Mouse (Mus musculus): ENCODE measurements around the gene Bean1. TPM values are rescaled to one million over a fixed set of nuclear protein-coding genes. Genes with fewer than 3 reads are reported as not detected.

The Bean1 gene
- total RNA-seq, 2 experiments from 2014 or later: not detected

Other genes with a start within 250 kb of the Bean1 start
- gene Cdh5, start 68.8 kb upstream of the Bean1 start, total RNA-seq (2015; ENCODE audit: low replicate concordance): not detected in 2 replicates
- gene Cdh5, start 68.8 kb upstream of the Bean1 start, total RNA-seq (2017; ENCODE audit: low replicate concordance): not detected in 2 replicates
- 7.1 and 13.2 TPM in 2 replicates for gene Tk2, start 78.1 kb downstream of the Bean1 start, total RNA-seq (2015; ENCODE audit: low replicate concordance)
- gene Tk2, start 78.1 kb downstream of the Bean1 start, total RNA-seq (2017; ENCODE audit: low replicate concordance): 3.1 and 7.1 TPM in 2 replicates
- 19.2 and 51.7 TPM in 2 replicates for gene Cklf, start 80.4 kb downstream of the Bean1 start, total RNA-seq (2015; ENCODE audit: low replicate concordance)
- 5.2 and 9.8 TPM in 2 replicates for gene Cklf, start 80.4 kb downstream of the Bean1 start, total RNA-seq (2017; ENCODE audit: low replicate concordance)
- gene Cmtm2a, start 122.7 kb downstream of the Bean1 start, total RNA-seq (2015; ENCODE audit: low replicate concordance): not detected in 2 replicates
- not detected in 2 replicates for gene Cmtm2a, start 122.7 kb downstream of the Bean1 start, total RNA-seq (2017; ENCODE audit: low replicate concordance)
- gene Gm45711, start 139.6 kb downstream of the Bean1 start, total RNA-seq (2015; ENCODE audit: low replicate concordance): not detected in 2 replicates
- gene Gm45711, start 139.6 kb downstream of the Bean1 start, total RNA-seq (2017; ENCODE audit: low replicate concordance): not detected in 2 replicates
- not detected in 2 replicates for gene Cmtm1, start 139.7 kb downstream of the Bean1 start, total RNA-seq (2015; ENCODE audit: low replicate concordance)
- gene Cmtm1, start 139.7 kb downstream of the Bean1 start, total RNA-seq (2017; ENCODE audit: low replicate concordance): not detected in 2 replicates
- not detected in 2 replicates for gene Gm11020, start 151.1 kb downstream of the Bean1 start, total RNA-seq (2015; ENCODE audit: low replicate concordance)
- gene Gm11020, start 151.1 kb downstream of the Bean1 start, total RNA-seq (2017; ENCODE audit: low replicate concordance): not detected in 2 replicates
- gene Cmtm2b, start 151.8 kb downstream of the Bean1 start, total RNA-seq (2015; ENCODE audit: low replicate concordance): not detected in 2 replicates
- not detected in 2 replicates for gene Cmtm2b, start 151.8 kb downstream of the Bean1 start, total RNA-seq (2017; ENCODE audit: low replicate concordance)
- 8.6 and 14.0 TPM in 2 replicates for gene Cmtm3, start 169.0 kb downstream of the Bean1 start, total RNA-seq (2015; ENCODE audit: low replicate concordance)
- gene Cmtm3, start 169.0 kb downstream of the Bean1 start, total RNA-seq (2017; ENCODE audit: low replicate concordance): 1.5 and 3.3 TPM in 2 replicates
- gene Cmtm4, start 225.4 kb downstream of the Bean1 start, total RNA-seq (2015; ENCODE audit: low replicate concordance): 0.96 and 1.0 TPM in 2 replicates
- 0.51 and 0.70 TPM in 2 replicates for gene Cmtm4, start 225.4 kb downstream of the Bean1 start, total RNA-seq (2017; ENCODE audit: low replicate concordance)